Mouse (Mus musculus) kidney, embryonic 15.5 days (tissue): ENCODE measurements at regions not wholly inside any gene's neighbourhood (a gene's known extent, or its start where the extent isn't known, plus 50 kb on each side); places are given as distances from the start of the nearest gene placed in this dataset. TPM values are rescaled to one million over a fixed set of nuclear protein-coding genes. Genes with fewer than 3 reads are reported as not detected.

Experiments used
- ATAC-seq: fragments of 200-750 bp; cut with Nextera tagmentation; replicated peaks from 2 replicates; pipeline ENCODE4 v1.8.0; 2017; ENCODE audit warnings: moderate TSS enrichment; ENCODE audit not compliant: low FRiP score
- H3K27ac ChIP-seq: fragments of 300-500 bp; sonication (generic); 2 replicates; pipeline ENCODE4 v1.5.1; 2015; ENCODE audit warnings: mild to moderate bottlenecking, inconsistent platforms
- H3K27me3 ChIP-seq: fragments of 300-500 bp; sonication (generic); 2 replicates; pipeline ENCODE4 v1.6.1; 2015; ENCODE audit warnings: inconsistent platforms
- H3K36me3 ChIP-seq: fragments of 300-500 bp; sonication (generic); 2 replicates; pipeline ENCODE4 v1.6.1; 2015; ENCODE audit warnings: inconsistent platforms
- H3K4me1 ChIP-seq: fragments of 300-500 bp; sonication (generic); 2 replicates; pipeline ENCODE4 v1.6.1; 2015; ENCODE audit warnings: inconsistent platforms
- H3K4me2 ChIP-seq: fragments of 300-500 bp; sonication (generic); 2 replicates; pipeline ENCODE4 v1.6.1; 2015; ENCODE audit warnings: moderate library complexity, mild to moderate bottlenecking, inconsistent platforms
- H3K4me3 ChIP-seq: fragments of 300-500 bp; sonication (generic); replicated peaks from 2 replicates; pipeline ENCODE4 v1.5.1; 2015; ENCODE audit warnings: mild to moderate bottlenecking, inconsistent platforms
- H3K9ac ChIP-seq: fragments of 300-500 bp; sonication (generic); 2 replicates; pipeline ENCODE4 v1.6.1; 2015; ENCODE audit warnings: mild to moderate bottlenecking, inconsistent platforms
- H3K9me3 ChIP-seq: fragments of 300-500 bp; sonication (generic); replicated peaks from 2 replicates; pipeline ENCODE4 v1.6.1; 2016; ENCODE audit warnings: inconsistent platforms
- WGBS: fragments of 180-500 bp; shearing (Covaris S2); methylation state at CpG from one replicate; pipeline ENCODE4 v1.1.7; 2015; ENCODE audit warnings: mixed read lengths; 5-methylcytosine and 5-hydroxymethylcytosine counted together
- microRNA-seq: library from miRNA; unstranded; fragments of <30 nt; microRNA quantifications from one replicate; pipeline ENCODE4, GENCODE M21; 2016

DNA sequence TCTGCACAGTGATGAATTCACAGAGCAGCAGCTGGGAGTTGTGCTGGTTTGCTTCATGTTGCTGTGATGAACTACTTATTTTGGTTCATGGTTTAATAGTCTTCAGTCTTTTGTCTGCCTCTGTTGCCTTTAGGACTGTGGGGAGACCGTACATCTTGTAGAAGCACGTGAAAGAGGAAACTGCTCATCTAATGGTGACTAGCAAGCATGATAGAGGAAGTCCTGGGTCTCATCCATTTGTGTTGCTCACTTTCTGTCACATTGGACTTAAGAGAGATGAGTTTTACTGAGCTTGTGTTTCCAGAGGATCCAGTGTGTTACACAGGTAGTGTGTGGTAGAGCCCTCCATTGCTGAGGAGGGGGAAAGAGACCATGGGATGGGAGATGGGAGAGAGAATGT lies 67.6 kb upstream of the Prdm1 start:
- no peak overlapping the region for H3K4me2 ChIP-seq
- 84% methylated on average over 2 of the region's 2 CpGs for WGBS
- no peaks in the 10 kb centered on the region for H3K36me3 ChIP-seq
- H3K27me3 ChIP-seq: no peaks in the 10 kb centered on the region
- no peak overlapping the region for H3K4me3 ChIP-seq
- no peak for ATAC-seq
- no peaks in the 10 kb centered on the region for H3K9me3 ChIP-seq
- no peak overlapping the region for H3K9ac ChIP-seq
- H3K27ac ChIP-seq: no peak overlapping the region
- no peaks in the 10 kb centered on the region for H3K4me1 ChIP-seq

DNA sequence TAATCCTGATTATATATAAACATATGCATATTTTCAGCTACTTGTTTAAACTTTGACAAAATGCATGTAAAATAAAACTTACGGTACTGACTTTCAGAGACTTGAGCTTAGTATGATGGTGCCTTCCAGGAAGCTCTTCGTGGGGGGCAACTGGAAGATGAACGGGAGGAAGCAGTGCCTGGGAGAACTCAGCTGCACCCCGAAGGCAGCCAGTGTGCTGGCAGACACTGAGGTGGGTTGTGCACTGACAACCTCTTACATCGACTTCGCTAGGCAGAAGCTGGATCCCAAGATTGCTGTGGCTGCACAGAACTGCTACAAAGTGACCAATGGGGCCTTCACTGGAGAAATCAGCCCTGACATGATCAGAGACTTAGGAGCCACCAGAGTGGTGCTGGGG lies 61.5 kb upstream of the Prdm1 start:
- Histone ChIP-seq H3K4me1 (no peaks in the 10 kb centered on the region), H3K27ac (no peak overlapping the region), H3K27me3 (no peaks in the 10 kb centered on the region), H3K4me3 (no peak overlapping the region), H3K4me2 (no peak overlapping the region), H3K36me3 (no peaks in the 10 kb centered on the region), H3K9ac (no peak overlapping the region), H3K9me3 (no peaks in the 10 kb centered on the region)
- WGBS: 86% methylated on average over 6 of the region's 6 CpGs
- ATAC-seq: no peak

DNA sequence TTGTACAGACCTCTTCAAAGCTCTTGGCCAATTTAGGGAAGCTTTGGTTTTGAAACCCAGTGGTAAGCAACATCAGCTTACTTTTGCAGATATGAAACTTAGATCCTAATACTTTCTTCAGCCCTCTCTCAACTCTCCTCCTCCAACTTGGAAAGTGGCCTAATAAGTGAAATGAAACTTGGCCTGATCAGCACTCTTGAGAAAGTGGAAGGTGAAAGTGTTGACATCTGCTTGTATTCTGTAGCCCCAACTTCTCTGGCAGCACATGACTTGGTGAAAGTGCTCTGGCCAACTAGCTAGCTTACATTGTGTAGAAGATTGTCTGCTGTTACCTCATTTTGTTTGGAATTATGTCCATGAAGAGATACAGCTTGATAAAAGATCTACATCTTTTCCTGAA lies 61.1 kb upstream of the Prdm1 start:
- no peaks in the 10 kb centered on the region for H3K36me3 ChIP-seq
- H3K4me3 ChIP-seq: no peak overlapping the region
- no peak overlapping the region for H3K9ac ChIP-seq
- H3K27ac ChIP-seq: no peak overlapping the region
- no peaks in the 10 kb centered on the region for H3K27me3 ChIP-seq
- no peaks in the 10 kb centered on the region for H3K4me1 ChIP-seq
- ATAC-seq: no peak
- H3K4me2 ChIP-seq: no peak overlapping the region
- no peaks in the 10 kb centered on the region for H3K9me3 ChIP-seq

DNA sequence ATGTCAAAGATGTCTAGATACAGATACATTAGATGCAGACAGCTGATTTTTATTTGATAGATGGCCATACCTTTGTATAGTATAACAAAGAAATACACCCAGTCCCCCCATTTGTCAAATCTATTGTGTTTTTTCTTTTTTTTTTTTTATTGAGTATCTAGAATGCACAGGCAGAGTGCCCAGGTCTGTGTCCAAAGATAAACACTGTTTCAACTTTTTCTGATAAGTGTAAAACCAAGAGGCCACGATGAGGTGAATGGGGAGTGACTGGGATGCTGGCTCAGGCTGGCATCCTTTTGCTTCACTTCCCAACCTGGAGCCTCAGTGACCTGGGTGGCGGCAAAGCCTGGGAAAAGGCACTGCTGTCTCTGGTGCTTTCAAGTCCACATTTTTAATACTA lies 54.4 kb upstream of the Prdm1 start:
- H3K4me2 ChIP-seq: no peak overlapping the region
- no peak overlapping the region for H3K4me3 ChIP-seq
- no peaks in the 10 kb centered on the region for H3K27me3 ChIP-seq
- WGBS: 80% methylated on average over 2 of the region's 2 CpGs
- H3K4me1 ChIP-seq: no peaks in the 10 kb centered on the region
- no peaks in the 10 kb centered on the region for H3K9me3 ChIP-seq
- no peak overlapping the region for H3K9ac ChIP-seq
- ATAC-seq: no peak
- H3K36me3 ChIP-seq: no peaks in the 10 kb centered on the region
- no peak overlapping the region for H3K27ac ChIP-seq

Small RNAs in the stretch of these regions (microRNA-seq; reads per million reads assigned to microRNA genes)
- gene Gm24271: not detected
